Mouse (Mus musculus) G1E (cell line): ENCODE data around the gene Rhobtb1.

Experiments
- CTCF ChIP-seq: IDR thresholded peaks from 2 replicates; pipeline ENCODE4 v1.5.1; 2012; ENCODE audit warnings: low read depth, low read length, inconsistent platforms, mixed read lengths
- GATA1 ChIP-seq: IDR thresholded peaks from 2 replicates; pipeline ENCODE4 v1.6.1; 2012; ENCODE audit warnings: borderline replicate concordance, low read length, inconsistent platforms, mixed read lengths
- GATA2 ChIP-seq: IDR thresholded peaks from 2 replicates; pipeline ENCODE4 v1.6.1; 2012; ENCODE audit warnings: low read depth, low read length, inconsistent platforms, borderline replicate concordance
- POLR2AphosphoS5 ChIP-seq: IDR thresholded peaks from 2 replicates; pipeline ENCODE4 v1.6.1; 2012; ENCODE audit warnings: low read depth, low read length, inconsistent platforms; ENCODE audit not compliant: insufficient replicate concordance
- TAL1 ChIP-seq: conservative IDR thresholded peaks from 2 replicates; pipeline ENCODE4 v1.6.1; 2012; ENCODE audit warnings: low read depth, low read length, inconsistent platforms, mixed read lengths

- TF ChIP-seq POLR2AphosphoS5 (no peak), GATA1 (no peak), CTCF (no peak), GATA2 (no peak), TAL1 (no peak)
Observed at GRCm38 (mm10) chr10:69184903-69185302, 33.7 kb downstream of the Rhobtb1 start.
